Mouse (Mus musculus) lung, embryonic 16.5 days (tissue): ENCODE data around the gene Tex19.1. TPM values are rescaled to one million over a fixed set of nuclear protein-coding genes. Genes with fewer than 3 reads are reported as not detected.
"Not testable (repeated sequence)": the region's sequence is repeated elsewhere in the genome, so short reads cannot be mapped to it uniquely, and the experiment has no call there.

Source experiments
- ATAC-seq: fragments of 200-750 bp; cut with Nextera tagmentation; 2 replicates; pipeline ENCODE4 v1.8.0; 2017; ENCODE audit warnings: low read depth, mild to moderate bottlenecking, moderate library complexity
- H3K27ac ChIP-seq: fragments of 300-500 bp; sonication (generic); 2 replicates; pipeline ENCODE4 v1.5.1; 2014; ENCODE audit warnings: mild to moderate bottlenecking, control low read depth, low read length
- H3K27me3 ChIP-seq: fragments of 300-500 bp; sonication (generic); 2 replicates; pipeline ENCODE4 v1.6.1; 2014; ENCODE audit warnings: low read depth, low read length, mixed read lengths; ENCODE audit not compliant: control insufficient read depth, insufficient read depth
- H3K36me3 ChIP-seq: fragments of 300-500 bp; sonication (generic); 2 replicates; pipeline ENCODE4 v1.6.1; 2014; ENCODE audit warnings: low read length; ENCODE audit not compliant: control insufficient read depth, insufficient read depth
- H3K4me1 ChIP-seq: fragments of 300-500 bp; sonication (generic); replicated peaks from 2 replicates; pipeline ENCODE4 v1.6.1; 2014; ENCODE audit warnings: low read length, mixed read lengths; ENCODE audit not compliant: control insufficient read depth, insufficient read depth
- H3K4me2 ChIP-seq: fragments of 300-500 bp; sonication (generic); 2 replicates; pipeline ENCODE4 v1.6.1; 2014; ENCODE audit warnings: low read depth, low read length, control low read depth
- H3K4me3 ChIP-seq: fragments of 300-500 bp; sonication (generic); 2 replicates; pipeline ENCODE4 v1.5.1; 2014; ENCODE audit warnings: mild to moderate bottlenecking, low read length, control low read depth
- H3K9ac ChIP-seq: fragments of 300-500 bp; sonication (generic); 2 replicates; pipeline ENCODE4 v1.6.1; 2014; ENCODE audit warnings: low read length, control low read depth
- H3K9me3 ChIP-seq: fragments of 300-500 bp; sonication (generic); 2 replicates; pipeline ENCODE4 v1.6.1; 2016; ENCODE audit warnings: low read length; ENCODE audit not compliant: control insufficient read depth
- WGBS: fragments of 180-500 bp; shearing (Covaris S2); extraction: QIAGEN DNeasy Blood & Tissue Kit; methylation state at CpG from one replicate; pipeline ENCODE4 v1.1.7; 2014; 5-methylcytosine and 5-hydroxymethylcytosine counted together
- polyA plus RNA-seq: library from polyadenylated mRNA; unstranded; fragments of >200 nt; fragmentation: Nextera tagmentation; extraction: Ambion mirVana; gene quantifications from 2 replicates; pipeline ENCODE4 v1.2.1, GENCODE M21; 2015

Tex19.1 gene
- not detected in 2 replicates for polyA plus RNA-seq

DNA sequence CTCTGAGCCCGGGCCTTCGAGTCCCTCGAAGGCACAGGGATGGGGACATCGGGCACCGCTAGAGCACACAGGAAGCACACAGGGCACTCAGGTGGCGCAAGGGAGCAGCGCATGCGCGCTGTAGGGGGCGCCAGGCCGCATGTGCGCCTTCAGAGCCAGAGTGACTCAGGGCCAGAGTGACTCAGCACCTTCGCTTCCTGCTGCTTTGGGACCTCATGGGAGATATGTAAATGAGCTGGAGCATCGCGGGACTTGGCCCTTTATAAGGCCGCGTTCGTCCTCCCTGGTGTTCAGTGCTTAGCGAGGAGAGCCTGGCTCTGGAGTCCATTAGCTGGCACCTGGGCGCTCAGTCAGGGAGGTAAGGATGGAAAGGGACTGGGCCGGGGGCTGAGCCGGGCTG lies at the start of gene Tex19.1:
TSS of gene Tex19.1 (plus strand) at position 279 of the 400 bp plus-strand sequence.
- H3K36me3 ChIP-seq: no peaks in the 10 kb centered on the region

GRCm38 (mm10) chr11:121099762-121100161 lies 46.2 kb upstream of the Tex19.1 start:
- H3K27me3 ChIP-seq: no peaks in the 10 kb centered on the region
- no peaks in the 10 kb centered on the region for H3K36me3 ChIP-seq
- ATAC-seq: no peak
- 56% methylated on average over 7 of the region's 7 CpGs for WGBS
- no peak overlapping the region for H3K4me3 ChIP-seq
- no peaks in the 10 kb centered on the region for H3K9me3 ChIP-seq
- H3K27ac ChIP-seq: no peak overlapping the region
- no peak overlapping the region for H3K4me2 ChIP-seq
- peaks cover 2% of the 10 kb centered on the region; the same call in 1 of the 2 replicates for H3K4me1 ChIP-seq
- no peak overlapping the region for H3K9ac ChIP-seq

More for the DNA sequence above, at the start of gene Tex19.1:
- Histone ChIP-seq H3K27ac (no peak within 1 kb of the TSS), H3K27me3 (no peaks in the 10 kb centered on the region), H3K9me3 (no peaks in the 10 kb centered on the region), H3K9ac (no peak within 1 kb of the TSS), H3K4me2 (no peak within 1 kb of the TSS), H3K4me3 (no peak within 1 kb of the TSS), H3K4me1 (no peaks in the 10 kb centered on the region; the same call in 1 of the 2 replicates)
- 89% methylated on average over 22 of the region's 22 CpGs for WGBS
- no peak for ATAC-seq

GRCm38 (mm10) chr11:121100692-121101091 lies 45.3 kb upstream of the Tex19.1 start:
- Histone ChIP-seq H3K27ac (no peak overlapping the region), H3K36me3 (no peaks in the 10 kb centered on the region)

GRCm38 (mm10) chr11:121101124-121101805 lies 44.7 kb upstream of the Tex19.1 start:
- Histone ChIP-seq H3K4me2 (no peak overlapping the region), H3K27me3 (no peaks in the 10 kb centered on the region), H3K36me3 (no peaks in the 10 kb centered on the region), H3K27ac (no peak overlapping the region), H3K4me3 (no peak overlapping the region), H3K4me1 (no peaks in the 10 kb centered on the region), H3K9ac (no peak overlapping the region), H3K9me3 (no peaks in the 10 kb centered on the region)
- whole genome bisulfite sequencing: 75% methylated on average over 4 of the region's 4 CpGs
- no peak for ATAC-seq

More at GRCm38 (mm10) chr11:121100692-121101091, 45.3 kb upstream of the Tex19.1 start:
- Histone ChIP-seq H3K4me2 (no peak overlapping the region), H3K9ac (no peak overlapping the region), H3K27me3 (no peaks in the 10 kb centered on the region), H3K4me3 (no peak overlapping the region), H3K9me3 (no peaks in the 10 kb centered on the region), H3K4me1 (no peaks in the 10 kb centered on the region)
- ATAC-seq: no peak
- WGBS: 38% methylated on average over 7 of the region's 7 CpGs

DNA sequence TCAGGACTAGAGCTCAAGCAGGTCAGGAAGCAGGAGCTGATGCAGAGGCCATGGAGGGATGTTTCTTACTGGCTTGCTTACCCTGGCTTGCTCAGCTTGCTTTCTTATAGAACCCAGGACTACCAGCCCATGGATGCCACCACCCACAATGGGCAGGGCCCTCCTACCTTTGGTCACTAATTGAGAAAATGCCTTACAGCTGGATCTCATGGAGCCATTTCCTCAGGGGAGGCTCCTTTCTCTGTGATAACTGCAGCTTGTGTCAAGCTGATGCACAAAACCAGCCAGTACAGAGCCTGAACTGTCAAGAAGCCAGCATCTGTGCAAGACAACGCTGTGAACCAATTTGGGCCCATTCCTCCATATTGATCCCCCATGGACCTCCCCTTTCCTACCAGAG lies 38.7 kb upstream of the Tex19.1 start:
- H3K4me3 ChIP-seq, H3K36me3 ChIP-seq, H3K9me3 ChIP-seq, H3K4me2 ChIP-seq, ATAC-seq, H3K27me3 ChIP-seq, H3K9ac ChIP-seq, H3K27ac ChIP-seq: not testable (repeated sequence)
- peaks cover 25% of the 10 kb centered on the region for H3K4me1 ChIP-seq
- WGBS: 91% methylated on average over 1 of the region's 1 CpGs

DNA sequence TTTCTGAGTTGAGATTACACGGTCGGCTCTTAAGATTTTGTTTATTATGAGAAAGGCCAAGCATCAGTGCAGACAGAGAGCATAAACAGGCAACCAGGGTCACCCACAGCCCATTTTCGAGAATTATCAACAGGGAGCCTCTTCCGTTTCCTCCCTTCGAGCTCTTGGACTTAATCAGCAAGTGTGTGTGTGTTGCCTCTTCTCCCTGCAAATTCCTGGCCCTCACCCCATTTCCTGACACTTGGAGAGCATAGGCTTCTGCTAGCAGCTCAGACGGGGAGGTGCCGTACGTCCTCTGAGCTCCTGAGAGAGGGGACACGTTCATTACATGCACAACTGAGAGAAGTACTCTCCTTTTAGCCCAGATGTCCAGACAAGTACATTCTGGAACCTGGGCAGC lies 37.9 kb upstream of the Tex19.1 start:
- Histone ChIP-seq H3K4me1 (peaks cover 25% of the 10 kb centered on the region), H3K27me3 (no peaks in the 10 kb centered on the region), H3K36me3 (no peaks in the 10 kb centered on the region), H3K27ac (peak overlapping the region; percentile 17; the same call in 1 of the 2 replicates), H3K4me2 (no peak overlapping the region), H3K9me3 (no peaks in the 10 kb centered on the region), H3K4me3 (no peak overlapping the region), H3K9ac (no peak overlapping the region)
- ATAC-seq: peak; percentile 60
- 9% methylated on average over 9 of the region's 9 CpGs for WGBS

DNA sequence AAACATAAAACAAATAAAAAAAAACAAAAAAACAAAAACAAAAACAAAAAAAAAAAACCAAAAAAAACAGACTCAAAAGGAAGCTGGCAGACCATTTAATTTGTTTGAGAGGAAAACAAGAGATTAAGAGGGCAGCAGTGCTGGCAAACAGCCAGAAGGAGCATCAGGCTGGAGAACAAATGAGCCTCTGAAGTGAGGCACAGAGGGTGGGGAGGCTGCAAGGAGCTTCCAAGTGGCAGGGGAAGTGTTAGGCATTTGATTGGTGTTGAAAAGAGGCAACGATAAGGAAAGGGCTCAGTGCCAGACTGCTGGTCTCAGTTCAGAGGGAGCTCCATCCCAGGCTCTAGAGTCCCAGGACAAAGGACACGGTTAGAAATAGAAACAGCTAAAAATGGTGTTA lies 36.0 kb upstream of the Tex19.1 start:
- no peak overlapping the region for H3K4me2 ChIP-seq
- no peaks in the 10 kb centered on the region for H3K36me3 ChIP-seq
- H3K4me1 ChIP-seq: peaks cover 25% of the 10 kb centered on the region
- H3K27me3 ChIP-seq: no peaks in the 10 kb centered on the region
- 9% methylated on average over 2 of the region's 2 CpGs for WGBS
- ATAC-seq: peak; percentile 91
- no peaks in the 10 kb centered on the region for H3K9me3 ChIP-seq
- H3K27ac ChIP-seq: no peak overlapping the region
- no peak overlapping the region for H3K9ac ChIP-seq
- no peak overlapping the region for H3K4me3 ChIP-seq

GRCm38 (mm10) chr11:121111051-121111450 lies 34.9 kb upstream of the Tex19.1 start:
- no peak for ATAC-seq

GRCm38 (mm10) chr11:121111601-121112000 lies 34.3 kb upstream of the Tex19.1 start:
- no peak overlapping the region for H3K4me2 ChIP-seq
- no peak overlapping the region for H3K9ac ChIP-seq
- H3K36me3 ChIP-seq: no peaks in the 10 kb centered on the region
- WGBS: 86% methylated on average over 1 of the region's 1 CpGs
- H3K9me3 ChIP-seq: no peaks in the 10 kb centered on the region
- no peaks in the 10 kb centered on the region for H3K27me3 ChIP-seq
- no peak for ATAC-seq
- H3K4me3 ChIP-seq: no peak overlapping the region
- H3K27ac ChIP-seq: no peak overlapping the region
- H3K4me1 ChIP-seq: peaks cover 25% of the 10 kb centered on the region

More at GRCm38 (mm10) chr11:121111051-121111450, 34.9 kb upstream of the Tex19.1 start:
- Histone ChIP-seq H3K4me3 (no peak overlapping the region), H3K4me1 (peaks cover 25% of the 10 kb centered on the region), H3K36me3 (no peaks in the 10 kb centered on the region), H3K27me3 (no peaks in the 10 kb centered on the region), H3K4me2 (no peak overlapping the region), H3K27ac (no peak overlapping the region), H3K9me3 (no peaks in the 10 kb centered on the region), H3K9ac (no peak overlapping the region)
- WGBS: 82% methylated on average over 3 of the region's 3 CpGs
